Mouse (Mus musculus) 416B (cell line): ENCODE data around the gene Mfn2.

ENCODE experiments used
- DNase-seq: peaks from one replicate; pipeline ENCODE4 v3.0.0; 2011; ENCODE audit warnings: low read depth

Mfn2 gene

DNA sequence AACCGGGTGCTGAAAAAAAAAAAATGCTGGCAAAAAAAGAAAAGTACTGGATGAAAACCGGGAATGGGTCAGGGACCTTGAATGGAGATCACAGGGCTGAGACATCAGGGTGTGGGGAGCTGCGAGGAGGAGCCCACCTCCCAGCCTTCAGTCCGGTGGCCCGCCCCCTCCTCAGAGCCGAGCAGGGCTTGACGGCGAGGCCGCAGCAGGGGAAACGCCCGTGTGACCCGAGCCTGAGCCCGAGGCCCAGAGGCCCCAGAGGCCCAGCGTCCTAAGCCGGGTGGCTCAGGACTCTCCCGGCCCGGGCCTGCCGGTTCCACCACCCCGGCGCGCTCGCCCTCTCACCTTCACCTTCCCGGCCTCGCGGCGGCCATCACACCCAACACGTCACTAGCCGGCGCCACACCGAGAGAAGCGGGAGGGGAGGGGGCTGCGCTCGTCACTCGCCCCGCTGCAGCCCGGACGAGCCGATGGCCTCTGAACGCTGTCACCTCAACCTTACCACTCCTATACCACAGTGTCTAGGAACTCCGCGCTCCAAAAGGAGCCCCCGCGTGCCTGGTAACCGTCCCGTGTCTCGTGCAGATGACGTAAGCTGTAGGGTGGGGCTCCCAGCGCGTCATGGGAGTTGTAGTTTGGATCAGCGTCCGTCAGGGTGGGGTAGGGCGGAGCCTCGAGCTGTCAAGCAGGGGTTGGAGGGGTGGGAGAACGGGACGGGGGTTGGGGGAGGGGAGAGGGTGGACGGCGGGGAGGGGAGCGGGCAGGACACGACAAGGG is at the start of gene Mfn2:
Gene Mfn2, minus strand, starts transcription at position 392 of the 777 bp plus-strand sequence.
- DNase-seq: peak; percentile 92

DNA sequence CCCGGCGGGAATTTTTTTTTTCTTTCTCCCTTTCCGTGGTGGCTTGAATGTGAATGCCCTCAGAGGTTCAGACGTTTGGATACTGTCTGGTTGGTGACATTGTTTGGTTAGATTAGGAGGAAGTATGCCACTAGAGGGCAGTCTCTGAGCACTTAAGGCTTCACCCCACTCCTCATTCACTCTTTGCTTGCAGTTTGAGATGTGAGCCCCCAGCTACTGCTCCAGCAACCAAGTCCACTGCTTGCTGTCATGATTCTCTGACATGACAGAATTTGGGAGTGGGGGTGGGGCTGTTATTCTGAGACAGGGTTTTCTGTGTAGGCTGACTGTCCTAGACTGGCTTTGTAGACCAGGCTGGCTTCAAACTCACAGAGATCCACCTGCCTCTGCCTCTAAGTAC is 49.1 kb upstream of the Mfn2 start:
- DNase-seq: peak; percentile 78

DNA sequence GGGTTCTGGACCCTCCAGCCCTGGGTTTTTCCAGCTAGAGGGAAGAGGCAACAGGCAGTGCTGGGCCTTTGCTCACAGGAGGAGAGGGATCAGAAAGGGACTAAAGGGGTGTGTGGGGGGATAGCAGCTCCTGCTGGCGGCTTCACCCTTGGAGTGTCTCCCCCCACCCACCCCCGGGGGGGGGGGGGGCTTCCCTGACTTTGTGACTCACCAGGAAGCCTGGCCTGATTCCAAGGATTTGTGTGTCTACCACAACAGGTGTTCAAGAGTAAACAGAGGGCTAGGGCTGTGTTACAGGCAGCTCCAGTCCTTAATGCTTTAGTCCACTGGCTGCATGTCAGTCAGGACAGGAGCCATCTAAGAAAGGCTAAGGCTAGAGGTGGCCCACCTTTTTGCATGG is 43.0 kb upstream of the Mfn2 start:
- no peak for DNase-seq

DNA sequence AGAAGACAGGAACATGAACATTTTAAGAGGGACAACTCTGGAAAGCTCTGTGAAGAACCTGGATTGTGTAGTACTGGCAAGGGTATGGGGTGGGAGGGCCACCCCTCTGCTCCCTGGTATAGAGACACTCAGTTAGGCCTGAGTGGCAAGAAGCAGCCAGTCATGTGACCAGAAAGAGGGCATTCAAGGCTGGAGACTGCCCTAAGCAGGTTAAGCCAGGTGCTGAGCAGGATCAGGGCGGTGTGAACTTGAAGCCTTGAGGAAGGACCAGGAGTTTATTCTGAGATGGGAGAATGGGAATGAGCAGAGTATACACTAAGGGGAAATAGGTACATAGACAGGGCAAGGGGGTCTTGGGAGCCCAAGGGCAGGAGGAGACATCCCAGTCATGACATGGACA is 38.5 kb upstream of the Mfn2 start:
- no peak for DNase-seq

DNA sequence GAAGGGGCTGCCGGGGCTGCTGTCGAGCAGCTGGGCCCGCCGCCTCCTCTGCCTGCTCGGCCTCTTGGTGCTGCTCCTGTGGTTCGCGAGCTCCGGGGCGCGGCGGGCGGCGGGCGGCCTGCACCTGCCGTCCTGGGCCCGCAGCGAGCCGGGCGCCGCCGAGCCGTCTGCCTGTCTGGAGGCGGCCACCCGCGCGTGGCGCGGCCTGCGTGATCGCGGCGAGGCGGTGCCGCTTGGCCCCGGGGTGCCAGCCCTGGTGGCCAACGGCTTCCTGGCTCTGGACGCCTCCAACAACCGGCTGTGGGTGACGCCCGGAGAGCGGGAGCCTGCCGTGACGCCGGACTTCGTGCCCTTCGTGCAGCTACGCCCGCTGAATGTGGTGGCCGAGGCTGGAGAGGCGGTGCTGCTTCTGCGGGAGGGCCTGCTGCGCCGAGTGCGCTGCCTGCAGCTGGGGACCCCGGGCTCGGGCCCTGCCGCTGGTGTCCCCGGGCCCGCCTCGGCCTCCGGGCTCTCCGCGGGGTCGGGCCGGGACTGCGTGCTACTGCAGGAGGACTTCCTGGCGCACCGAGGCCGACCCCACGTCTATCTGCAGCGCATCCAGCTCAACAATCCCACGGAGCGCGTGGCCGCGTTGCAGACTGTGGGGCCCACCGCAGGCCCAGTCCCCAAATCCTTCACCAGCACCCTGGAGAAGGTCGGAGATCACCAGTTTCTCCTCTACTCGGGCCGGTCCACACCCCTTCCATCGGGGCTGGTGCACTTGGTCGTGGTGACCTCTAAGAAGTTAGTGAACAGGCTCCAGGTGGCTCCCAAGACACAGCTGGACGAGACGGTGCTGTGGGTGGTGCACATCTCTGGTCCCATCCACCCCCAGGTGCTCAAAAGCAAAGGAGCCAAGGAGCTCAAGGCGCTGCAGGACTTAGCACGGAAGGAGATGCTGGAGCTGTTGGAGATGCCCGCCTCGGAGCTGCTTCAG is 36.8 kb upstream of the Mfn2 start:
- no peak for DNase-seq

DNA sequence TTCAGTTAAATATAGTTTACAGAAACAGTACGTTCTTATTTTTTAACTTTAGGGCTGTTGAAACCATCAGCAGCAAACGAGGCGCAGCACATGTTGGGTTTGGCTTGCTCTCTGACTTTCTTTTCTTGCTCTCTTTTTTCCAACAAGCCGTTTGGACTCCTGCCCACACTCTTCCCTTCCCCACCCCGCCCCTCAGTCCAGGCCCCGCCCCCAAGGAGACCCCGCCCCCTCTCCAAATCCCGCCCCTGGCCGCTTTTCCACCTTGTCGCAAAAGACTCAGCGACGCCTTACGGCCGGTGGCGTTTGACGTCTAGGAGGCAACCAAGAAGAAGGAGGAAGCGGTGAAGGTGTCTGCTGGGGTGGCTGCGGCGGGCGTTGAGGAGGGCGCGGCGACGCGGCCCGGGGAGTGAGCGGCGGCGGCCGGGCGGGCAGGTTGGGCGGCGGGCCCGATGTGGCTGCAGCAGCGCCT is 36.1 kb upstream of the Mfn2 start, which contains the start of gene 2510039O18Rik:
Gene 2510039O18Rik, plus strand, starts transcription at position 320 of the 469 bp plus-strand sequence.
- DNase-seq: peak; percentile 94

DNA sequence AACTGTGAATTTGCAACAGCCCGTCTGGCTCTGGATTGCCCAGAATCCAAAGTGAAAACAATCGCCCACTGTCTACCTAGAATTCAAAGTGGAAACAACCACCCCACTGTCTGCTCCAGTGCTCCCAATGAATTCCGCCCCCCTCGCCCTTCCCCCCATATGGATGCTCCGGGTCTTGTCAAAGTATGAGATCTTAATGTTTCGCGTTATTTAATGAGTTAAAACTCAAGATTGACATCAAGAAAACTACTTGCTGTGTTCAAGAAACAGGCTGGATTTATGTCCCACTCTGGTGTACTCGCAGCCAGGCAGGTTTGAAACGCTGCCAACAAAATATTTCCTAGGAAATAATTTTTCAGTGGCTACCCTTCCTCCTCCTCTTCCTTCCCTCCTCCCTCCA is 35.6 kb upstream of the Mfn2 start:
- DNase-seq: no peak

DNA sequence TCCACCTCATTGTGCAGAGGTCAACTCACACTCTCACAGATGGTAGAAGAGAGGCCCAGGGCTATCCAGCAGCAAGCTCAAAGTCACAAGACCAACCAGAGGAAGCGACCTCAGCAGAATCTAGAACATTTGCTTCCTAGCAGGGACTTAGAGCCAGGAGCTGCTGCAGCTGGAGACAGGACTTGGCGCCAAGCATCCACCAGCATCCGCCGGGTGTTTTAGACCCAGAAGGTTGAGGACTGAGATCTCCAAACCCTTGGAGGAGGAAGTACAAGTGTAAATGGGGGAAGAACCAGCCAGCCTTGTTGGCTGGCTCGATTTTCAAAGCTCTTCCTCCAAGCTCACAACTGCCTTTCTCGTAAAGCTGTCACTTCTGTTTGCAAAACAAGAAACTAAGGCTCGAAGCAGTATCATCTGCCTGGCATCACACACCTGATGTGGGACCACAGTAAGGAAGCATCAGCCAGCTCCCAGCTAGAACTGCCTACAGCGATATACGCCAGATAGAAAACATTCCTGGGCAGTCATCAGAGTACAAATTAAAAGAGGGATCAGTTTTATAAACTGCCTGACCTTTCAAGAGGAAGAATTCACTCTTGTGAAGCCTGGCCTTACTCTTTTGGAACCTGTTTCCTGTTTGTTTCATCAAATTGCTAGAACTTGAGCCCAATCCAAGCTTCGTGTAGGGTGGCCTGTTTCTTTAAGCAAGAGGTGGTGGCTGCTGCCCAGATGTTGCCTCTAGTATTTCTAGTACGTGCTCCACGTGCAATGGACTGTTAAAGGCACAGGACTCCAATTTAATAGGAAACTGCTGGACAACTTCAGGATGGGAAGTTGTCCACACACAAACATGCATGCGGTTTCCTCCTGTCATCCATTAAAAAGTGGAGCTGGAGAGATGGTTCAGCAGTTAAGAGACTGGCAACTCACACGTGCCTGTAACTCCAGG is 33.9 kb upstream of the Mfn2 start:
- DNase-seq: no peak

DNA sequence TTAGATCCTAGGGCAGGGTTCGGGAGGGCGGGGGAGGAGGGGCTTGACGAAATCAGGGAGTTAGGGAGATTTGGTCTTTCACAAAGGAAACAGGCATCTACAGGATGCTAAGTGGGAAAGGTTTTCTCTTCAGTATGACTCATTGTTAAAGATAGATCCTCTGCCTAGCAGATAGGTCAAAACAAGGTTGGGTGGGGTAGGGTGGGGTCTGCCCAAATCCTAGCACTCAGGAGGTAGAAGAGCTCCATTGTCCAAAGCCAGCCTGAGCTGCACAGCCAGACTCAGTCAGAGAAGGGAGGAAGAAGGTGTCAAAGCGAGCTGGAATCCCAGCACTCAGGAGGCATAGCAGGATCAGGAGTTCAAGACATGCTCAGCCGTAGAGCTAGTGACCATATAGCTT is 33.0 kb upstream of the Mfn2 start:
- no peak for DNase-seq

DNA sequence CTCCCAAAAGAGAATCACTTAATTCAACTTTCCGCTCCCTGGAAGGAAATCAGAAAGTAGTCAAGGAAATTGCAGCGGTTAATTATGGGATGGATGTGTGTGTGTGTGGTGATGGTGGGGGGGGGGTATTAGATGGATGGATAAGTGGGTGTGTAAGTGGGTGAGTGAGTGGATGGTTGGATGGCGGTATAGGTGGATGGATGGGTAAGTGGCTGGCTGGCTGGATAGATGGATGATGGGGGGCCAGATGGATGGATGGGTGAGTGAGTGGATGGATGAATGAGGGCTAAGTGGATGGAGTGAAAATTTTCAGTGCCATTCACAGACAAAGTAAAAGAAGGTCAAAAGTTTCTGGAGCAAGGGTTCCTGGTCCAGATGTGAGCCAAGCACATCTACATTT is 32.5 kb upstream of the Mfn2 start:
- DNase-seq: no peak

DNA sequence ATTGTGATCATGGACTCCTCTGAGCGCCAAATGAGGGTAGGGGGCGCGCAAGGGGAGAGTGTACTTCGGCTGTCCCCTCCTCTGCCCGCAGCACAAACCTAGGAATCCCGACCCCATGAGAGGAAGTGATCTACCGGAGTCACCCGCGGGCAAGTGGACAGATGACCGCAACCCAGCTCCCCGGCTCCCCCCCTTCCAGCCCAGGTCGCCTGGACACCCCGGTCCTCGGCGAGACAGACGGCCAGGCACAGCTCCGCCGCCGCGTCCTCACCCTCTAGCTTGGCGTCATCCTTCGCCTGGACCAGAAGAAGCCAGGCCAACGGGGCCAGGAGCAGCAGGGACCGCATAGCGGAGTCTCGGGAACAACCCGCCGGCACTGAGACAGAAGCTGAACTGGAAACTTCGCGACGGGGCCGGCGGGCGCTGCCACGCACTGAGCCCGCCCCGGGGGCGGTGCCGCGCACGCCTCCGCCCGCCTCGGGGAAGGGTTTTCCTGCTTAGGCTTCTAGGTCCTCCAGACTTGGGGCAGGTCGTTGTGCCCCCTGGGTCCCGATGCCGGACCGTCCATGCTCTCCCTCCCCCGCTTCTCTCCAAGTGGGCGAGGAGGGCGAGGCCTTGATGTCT is 31.9 kb upstream of the Mfn2 start, which contains the start of gene Plod1:
Gene Plod1, minus strand, starts transcription at position 437 of the 624 bp plus-strand sequence.
- peak; percentile 66 for DNase-seq

DNA sequence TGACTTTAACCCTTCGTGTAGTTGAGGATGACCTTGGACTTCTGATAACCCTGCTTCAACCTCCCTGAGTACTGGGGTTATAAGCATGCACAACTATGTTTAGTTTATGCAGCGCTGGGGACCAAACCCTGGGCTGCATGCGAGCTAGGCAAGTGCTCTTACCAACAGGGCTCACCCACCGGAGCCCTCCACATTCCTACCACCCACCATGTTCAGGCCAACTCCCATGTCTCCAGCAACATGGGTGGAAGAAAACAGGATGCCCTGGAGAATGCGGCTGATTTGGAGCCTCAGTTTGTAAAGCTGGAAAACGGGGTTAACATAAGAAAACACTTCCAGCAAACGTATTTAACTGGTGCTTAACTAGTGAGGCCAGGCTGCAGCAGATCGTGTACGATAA is 31.4 kb upstream of the Mfn2 start:
- DNase-seq: no peak

DNA sequence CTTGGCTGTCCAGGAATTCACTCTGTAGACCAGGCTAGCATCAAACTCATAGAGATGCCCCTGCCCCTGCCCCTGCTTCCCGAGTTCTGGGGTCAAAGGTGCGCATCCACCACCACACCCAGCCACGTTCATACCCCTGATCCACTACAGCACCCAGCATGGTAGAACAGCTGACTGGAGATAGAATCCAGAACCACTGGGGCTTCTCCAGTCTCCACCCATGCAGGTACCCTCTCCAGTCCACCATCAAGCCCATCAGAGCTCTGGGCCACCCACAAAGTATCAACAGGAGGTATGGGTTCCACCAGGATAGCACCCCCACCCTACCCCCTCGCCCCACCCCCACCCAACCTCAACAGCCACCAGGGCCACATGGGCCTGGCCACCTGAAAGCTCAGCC is 30.1 kb upstream of the Mfn2 start:
- DNase-seq: no peak

DNA sequence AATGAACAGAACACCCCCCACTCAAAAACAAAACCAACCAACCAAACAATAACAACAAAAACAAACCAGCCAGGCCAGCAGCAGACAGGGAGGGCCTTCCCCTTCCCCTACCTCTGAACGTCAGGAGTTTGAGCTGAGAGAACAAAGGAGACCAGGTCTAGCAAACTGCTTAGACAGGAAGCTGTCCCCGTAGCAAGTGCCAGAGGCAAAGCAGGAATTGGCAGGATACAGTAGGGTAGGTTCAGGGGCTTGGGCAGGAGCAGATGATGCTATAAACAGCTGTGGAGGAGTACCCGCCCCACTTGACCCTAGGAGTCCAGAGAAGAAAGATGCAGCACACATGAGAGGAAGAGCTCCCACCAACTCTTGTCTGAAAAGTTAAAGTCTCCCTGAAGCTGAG is 29.6 kb upstream of the Mfn2 start:
- DNase-seq: no peak

DNA sequence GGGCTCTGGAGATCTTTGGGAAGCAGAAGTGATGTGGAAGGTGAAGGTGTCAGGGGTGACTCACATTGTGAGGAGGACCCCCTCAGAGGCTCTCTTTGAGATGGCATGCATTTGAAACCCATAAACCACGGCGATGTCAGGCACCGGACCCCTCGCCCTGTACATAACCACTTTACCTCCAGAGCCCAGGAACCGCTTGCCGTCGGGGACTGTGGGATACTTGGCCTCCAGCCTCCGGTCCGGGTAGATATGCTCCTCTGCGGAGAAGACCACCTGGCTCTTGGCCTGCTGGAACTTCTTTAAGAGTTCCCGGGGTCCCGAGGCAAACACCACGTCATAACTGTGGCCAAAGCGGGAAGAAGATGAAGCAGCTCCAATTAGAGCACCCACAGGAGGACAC is 26.4 kb upstream of the Mfn2 start:
- DNase-seq: no peak

DNA sequence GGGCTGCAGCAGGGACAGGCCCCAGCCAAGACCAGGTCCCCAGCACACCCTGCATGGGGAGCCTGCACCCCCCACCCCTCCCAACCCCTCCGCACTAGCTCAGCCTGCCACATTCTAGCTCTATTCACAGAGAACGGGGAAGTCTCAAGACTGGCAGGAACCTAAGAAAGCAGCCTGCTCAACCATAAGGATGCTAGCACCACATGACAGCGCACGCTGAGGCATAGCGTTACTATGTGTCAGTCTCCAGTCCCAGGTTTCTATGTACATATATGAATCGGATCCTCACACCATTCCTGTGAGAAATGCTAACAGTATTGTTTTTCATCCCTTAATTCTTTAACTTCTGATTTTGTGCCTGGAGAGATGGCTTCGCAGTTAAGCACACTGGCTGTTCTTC is 24.0 kb upstream of the Mfn2 start:
- no peak for DNase-seq

DNA sequence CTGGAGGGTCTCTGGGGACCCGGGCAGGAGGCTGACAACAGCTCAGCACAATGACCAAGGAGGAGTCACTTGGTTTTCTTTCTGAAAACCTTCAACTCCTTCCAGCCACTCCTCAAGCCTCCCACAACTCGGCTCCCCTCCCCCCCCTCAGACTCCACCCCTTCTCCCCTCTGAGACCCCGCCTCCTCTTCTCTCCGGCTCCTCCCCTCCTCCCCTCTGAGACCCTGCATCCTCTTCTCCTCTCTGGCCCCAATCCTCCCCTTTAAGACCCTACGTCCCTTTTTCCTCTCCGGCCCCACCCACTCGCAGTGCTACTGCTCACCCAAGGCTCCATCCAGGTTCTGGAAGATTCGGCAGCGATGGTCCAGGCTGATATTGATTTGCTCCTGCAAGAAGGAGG is 23.6 kb upstream of the Mfn2 start:
- no peak for DNase-seq

DNA sequence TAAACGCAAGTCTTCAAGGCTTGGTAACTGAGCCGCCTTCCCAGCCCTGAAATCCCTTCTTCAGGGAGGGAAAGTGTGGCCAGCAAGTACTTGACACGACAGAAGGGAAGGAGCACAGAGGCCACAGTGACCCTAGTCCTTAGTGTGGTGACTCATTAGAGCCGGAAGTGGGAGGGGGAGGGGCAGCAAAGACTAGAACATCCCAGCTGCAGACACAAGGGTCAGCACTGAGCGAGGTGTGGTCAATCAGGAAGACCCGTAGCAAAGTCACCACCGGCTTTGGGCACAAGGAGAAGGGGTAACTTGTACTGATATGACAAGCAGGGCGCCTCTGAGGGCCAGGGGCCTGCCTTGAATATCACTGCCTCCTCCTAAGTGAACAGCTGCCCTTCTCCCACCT is 23.2 kb upstream of the Mfn2 start:
- peak; percentile 92 for DNase-seq

DNA sequence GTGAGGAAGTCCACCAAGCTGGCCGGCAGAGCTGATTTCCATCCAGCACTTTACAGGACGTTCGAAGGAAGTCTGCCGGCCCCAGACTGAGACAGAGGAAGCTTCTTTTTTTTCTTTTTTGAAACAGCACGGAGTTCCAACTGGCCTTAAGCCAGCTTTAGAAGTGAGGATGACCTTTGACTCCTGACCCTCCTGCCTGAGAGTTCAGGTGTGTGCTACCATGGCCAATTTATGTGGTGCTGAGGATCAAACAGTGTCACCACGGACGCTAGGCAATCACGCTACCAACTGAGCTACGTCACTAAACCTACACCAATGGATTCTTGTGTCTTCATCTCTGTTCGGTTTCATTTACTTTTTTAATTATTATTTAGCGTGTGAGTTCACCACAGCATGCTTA is 17.8 kb upstream of the Mfn2 start:
- no peak for DNase-seq

DNA sequence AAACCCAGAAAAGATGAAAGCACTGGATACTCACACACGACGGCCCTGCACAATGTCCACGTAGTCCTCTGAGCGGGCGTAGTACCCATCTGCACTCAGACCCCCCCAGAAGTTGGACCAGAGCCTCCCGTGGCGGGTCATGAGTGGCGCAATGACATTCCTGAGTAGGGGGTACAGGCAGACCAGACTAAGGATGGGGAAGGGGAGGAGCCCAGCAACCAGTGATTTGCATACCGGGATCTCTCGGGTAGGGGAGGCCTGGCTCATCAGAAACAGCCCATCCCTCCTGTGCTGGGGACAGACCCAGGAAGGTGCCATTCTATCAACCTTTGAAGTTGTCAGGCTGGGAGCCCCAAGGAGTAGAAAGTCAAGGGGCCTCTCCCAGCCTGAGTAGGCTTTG is 16.5 kb upstream of the Mfn2 start:
- no peak for DNase-seq

DNA sequence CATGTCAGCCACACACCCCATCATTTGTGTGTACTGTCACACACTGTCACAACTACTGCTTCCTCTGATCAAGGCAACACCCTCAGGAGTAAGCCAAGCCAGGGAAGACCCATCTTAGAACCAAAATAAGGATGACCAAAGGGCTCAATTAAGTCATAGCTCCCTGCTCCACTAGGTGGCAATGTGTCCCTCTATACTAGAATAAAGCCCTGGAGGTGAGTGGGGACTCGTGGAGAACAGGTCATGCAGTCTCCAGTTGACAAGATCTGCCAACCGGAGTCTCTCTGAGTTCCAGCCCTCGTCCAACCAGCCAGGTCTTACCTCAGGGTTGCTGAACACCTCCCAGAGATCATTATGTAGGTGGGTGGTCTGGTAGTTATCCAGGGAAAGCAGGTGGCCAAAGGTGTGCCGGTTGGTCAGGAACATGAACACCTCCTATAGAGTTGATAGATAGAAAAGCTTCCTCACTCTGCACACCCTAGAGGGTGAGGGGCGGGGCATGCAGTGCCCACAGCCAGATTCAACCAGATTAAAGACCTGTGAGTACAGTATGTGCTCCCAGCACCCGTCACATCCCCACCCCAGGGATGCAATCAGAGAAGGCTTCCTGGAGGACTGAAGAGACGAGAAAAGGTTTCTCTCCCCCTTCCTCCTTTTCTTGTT is 14.1 kb upstream of the Mfn2 start:
- peak; percentile 72 for DNase-seq
